Mouse (Mus musculus) large intestine, adult 2 months (tissue): ENCODE results near the gene Tln2. TPM values are rescaled to one million over a fixed set of nuclear protein-coding genes. Genes with fewer than 3 reads are reported as not detected.

Experiments used
- DNase-seq: peaks from one replicate; pipeline ENCODE4 v3.0.0-alpha.2; 2012; ENCODE audit warnings: low read depth, low spot score
- WGBS: fragments of 180-500 bp; shearing (Covaris S2); methylation state at CpG from one replicate; pipeline ENCODE4 v1.1.7; 2018; 5-methylcytosine and 5-hydroxymethylcytosine counted together
- polyA plus RNA-seq: library from polyadenylated mRNA; depleted of rRNA; stranded (reverse); fragments of >200 nt; gene quantifications from 2 replicates; pipeline ENCODE4 v1.2.3, GENCODE M21; 2012

Tln2 gene
- polyA plus RNA-seq, 1 experiment = 5.2 TPM

- DNase-seq = no peak
- 85% methylated on average over 5 of the region's 5 CpGs for WGBS
Measured at GRCm38 (mm10) chr9:67241683-67242082, 317.8 kb downstream of the Tln2 start.

- no peak for DNase-seq
- 76% methylated on average over 9 of the region's 9 CpGs for WGBS
Measured at GRCm38 (mm10) chr9:67240456-67240855, 319.0 kb downstream of the Tln2 start.

DNA sequence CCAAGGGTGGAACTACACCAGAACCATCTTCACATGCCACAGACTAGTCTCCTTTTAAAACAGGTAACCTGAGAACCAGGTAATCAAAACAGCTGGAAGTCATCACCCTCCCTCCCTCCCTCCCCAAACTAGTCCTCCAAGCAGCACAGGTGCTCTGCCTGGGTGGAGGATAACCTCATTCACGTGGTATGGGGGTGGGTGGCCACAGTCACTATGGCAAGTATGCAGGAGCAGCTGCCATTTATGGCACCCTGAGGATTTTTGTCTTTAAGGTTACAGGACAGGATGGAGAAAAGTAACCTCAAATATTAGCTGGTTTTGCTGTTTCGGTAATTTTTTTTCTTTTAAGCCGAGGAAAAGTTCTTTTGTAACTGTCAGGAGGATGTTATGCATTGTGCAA is 322.5 kb downstream of the Tln2 start:
- 62% methylated on average over 3 of the region's 3 CpGs for WGBS
- DNase-seq = no peak

DNA sequence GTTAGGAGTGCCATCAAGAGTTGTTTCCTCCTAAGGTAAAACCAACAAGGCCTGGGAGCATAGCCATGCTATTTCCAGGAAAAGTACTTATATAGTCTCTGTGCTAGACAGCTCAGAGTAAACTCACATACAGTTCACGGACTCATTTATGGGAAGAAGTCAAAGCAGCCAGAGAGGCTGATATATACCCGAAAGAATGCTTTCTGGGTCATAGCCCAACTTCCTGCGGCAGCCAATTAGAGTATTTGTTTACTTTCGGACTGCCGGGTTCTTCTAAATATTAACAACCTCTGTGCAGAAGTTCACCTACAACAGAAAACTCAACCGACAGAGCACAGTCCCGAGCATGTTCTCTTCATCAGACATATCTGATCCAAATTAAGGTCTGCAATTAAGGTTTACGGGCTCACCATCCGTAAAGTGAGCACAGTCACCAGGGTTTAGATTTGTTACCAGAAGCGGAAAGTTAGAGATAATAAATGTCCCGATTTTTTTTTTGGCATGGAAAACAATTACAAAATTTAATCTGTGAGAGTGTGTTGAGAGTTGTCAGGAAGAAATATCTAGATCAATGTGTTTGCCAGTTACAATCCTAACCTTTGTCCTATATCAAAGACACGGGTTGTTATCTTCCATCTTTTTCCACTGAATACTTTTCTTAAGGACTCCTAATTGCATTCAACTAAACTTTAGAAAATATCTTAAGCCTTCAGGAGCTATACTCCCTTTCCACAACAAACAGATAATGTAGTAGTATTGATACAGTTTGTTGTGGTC is 323.9 kb downstream of the Tln2 start:
- 14% methylated on average over 12 of the region's 12 CpGs for WGBS
- DNase-seq = no peak

GRCm38 (mm10) chr9:67229033-67229432 is 330.5 kb downstream of the Tln2 start:
- WGBS = 88% methylated on average over 5 of the region's 5 CpGs
- DNase-seq = no peak

GRCm38 (mm10) chr9:67220388-67220787 is 339.1 kb downstream of the Tln2 start:
- WGBS = 59% methylated on average over 3 of the region's 3 CpGs
- DNase-seq = no peak

- WGBS = 83% methylated on average over 9 of the region's 9 CpGs
- DNase-seq = no peak
Measured at GRCm38 (mm10) chr9:67218001-67218400, 341.5 kb downstream of the Tln2 start.

DNA sequence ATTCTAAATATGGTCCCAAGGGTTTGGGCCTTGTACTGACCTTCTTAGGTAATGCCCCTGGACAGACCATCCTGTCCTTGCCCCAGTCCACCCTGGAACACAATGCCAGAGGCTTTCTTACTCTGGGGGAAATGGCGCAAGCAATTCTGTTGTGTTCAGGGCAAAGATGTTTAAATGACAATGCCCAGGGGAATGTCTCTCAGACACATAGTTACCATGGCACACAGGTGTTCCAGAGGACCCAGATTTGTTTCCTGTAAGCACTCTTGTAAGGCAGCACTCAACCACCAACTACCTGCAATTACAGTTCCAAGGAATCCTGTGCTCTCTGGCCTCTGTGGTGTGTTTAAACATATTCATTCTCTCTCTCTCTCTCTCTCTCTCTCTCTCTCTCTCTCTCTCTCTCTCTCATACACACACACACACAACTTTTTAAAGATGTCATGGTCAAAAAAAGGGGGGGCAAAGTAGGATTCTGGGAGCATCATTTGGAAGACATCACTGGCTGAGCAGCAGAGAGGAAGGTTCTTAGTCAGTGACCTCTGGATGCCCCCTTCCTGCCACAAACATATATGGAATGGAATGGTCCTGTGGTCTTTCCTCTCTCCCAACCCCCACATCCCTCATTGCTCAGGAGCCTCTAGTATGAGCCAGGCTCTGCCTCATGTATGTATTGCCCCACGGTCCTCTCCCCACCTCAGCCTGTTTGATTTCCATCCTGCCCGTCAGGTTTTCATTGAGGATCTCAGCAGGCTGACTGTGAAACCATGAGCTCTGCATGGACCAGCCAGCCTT is 345.1 kb downstream of the Tln2 start:
- DNase-seq = no peak
- 83% methylated on average over 3 of the region's 3 CpGs for WGBS

DNA sequence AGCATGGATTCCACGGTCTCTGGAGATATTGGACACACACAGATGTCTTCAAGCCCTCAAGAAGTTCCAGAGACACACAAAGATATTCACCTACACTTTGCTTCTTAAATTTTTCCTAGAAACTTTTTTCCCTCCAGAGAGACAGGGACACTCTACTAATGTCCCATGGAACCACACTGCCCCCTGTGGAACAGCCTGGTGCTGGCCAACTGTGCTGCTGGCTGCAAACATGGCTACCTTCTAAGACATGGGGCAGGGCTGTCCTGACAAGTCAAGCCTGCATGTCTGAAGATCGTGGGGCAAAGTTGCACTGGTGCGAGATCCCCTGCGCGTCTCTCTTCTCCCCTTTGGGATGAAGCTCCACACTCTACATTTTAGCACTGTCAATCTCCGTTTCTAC is 346.2 kb downstream of the Tln2 start:
- 39% methylated on average over 6 of the region's 6 CpGs for WGBS
- DNase-seq = peak; percentile 61

DNA sequence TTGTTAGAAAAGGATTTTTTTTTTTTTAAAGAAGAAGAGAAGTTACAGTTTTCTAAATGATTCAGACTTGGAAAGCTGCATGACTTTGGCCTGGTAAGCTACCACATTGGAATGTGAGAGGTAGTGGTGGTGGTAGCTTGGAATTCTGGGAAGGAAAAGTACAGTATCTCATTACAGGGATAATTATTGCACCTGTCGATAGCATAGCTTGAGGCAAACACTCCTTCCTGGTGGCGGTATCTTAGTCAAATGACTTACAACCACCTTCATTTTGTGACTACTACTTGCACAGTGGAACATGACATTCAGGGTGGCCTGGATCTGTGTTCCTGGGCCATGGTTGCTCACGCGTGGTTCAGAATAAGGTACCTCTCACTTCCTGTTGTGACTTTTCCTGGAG is 348.3 kb downstream of the Tln2 start:
- DNase-seq = no peak
- 87% methylated on average over 4 of the region's 4 CpGs for WGBS

GRCm38 (mm10) chr9:67209451-67209850 is 350.1 kb downstream of the Tln2 start:
- 95% methylated on average over 9 of the region's 9 CpGs for WGBS
- DNase-seq = no peak

DNA sequence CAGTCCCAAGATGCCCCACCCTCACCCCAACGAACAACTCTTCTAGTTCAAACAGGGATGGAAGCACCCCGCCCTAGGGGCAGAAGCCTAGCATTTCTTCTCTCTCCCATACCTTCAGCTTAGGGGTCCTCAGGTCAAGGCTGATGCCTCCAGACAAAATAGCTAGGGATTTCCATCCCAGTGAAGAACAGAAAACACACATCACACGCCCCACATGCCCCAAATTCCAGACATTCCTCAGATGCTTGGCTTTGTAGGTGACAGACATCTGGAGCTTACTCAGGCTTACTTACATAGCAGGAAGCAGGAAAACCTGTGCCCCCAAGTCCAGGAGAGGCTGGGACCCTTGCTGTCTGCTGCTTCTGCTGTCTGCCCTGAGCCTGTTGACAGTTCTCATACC is 351.1 kb downstream of the Tln2 start:
- DNase-seq = no peak

GRCm38 (mm10) chr9:67205175-67205574 is 354.3 kb downstream of the Tln2 start:
- 50% methylated on average over 4 of the region's 4 CpGs for WGBS
- DNase-seq = no peak

More for the DNA sequence above, 351.1 kb downstream of the Tln2 start:
- WGBS = 34% methylated on average over 3 of the region's 3 CpGs

DNA sequence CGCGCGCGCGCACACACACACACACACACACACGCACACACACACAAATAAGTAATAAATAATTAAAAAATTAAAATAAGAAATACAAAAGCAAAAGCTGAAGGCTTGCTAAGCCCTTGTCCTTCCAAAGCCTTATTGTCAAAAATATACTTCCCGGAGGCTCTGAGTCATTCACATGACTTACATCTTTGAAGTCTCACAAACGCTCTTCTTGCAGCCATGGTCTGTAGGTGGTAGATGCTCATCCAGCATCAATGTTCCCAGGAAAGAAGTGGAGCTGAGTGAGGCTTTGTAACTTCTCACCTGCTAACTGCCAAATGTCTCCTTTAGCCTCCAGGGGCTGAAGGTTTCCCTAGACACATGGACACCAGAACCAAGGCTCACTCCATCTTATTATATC is 362.9 kb downstream of the Tln2 start:
- WGBS = 97% methylated on average over 8 of the region's 8 CpGs
- no peak for DNase-seq

GRCm38 (mm10) chr9:67195306-67195705 is 364.2 kb downstream of the Tln2 start:
- WGBS = 80% methylated on average over 7 of the region's 7 CpGs

GRCm38 (mm10) chr9:67191488-67192331 is 367.8 kb downstream of the Tln2 start:
- DNase-seq = no peak
- 66% methylated on average over 10 of the region's 10 CpGs for WGBS

More at GRCm38 (mm10) chr9:67195306-67195705, 364.2 kb downstream of the Tln2 start:
- no peak for DNase-seq

DNA sequence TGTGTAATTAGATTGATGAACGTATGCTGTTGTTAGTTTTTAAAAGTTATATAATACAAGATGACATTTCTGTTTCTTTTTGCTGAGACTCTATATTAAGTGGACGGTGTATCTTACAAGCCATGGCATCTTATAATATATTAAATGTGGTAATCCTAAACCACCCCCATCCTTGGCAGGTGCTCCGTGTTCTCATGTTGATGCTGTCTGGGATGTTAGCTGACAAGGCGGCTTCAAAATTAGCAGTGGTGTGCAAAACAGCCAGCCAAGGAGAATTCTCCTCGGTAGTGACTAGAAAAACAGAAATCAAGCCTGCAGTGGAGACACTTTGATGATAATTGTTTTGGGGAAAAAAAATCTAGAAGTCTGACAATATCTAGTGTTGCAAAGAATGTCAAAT is 371.8 kb downstream of the Tln2 start:
- 85% methylated on average over 5 of the region's 5 CpGs for WGBS
- DNase-seq = no peak

- 65% methylated on average over 4 of the region's 4 CpGs for WGBS
- no peak for DNase-seq
Measured at GRCm38 (mm10) chr9:67187182-67187581, 372.3 kb downstream of the Tln2 start.

- no peak for DNase-seq
- WGBS = 81% methylated on average over 2 of the region's 2 CpGs
Measured at GRCm38 (mm10) chr9:67184556-67184955, 374.9 kb downstream of the Tln2 start.

DNA sequence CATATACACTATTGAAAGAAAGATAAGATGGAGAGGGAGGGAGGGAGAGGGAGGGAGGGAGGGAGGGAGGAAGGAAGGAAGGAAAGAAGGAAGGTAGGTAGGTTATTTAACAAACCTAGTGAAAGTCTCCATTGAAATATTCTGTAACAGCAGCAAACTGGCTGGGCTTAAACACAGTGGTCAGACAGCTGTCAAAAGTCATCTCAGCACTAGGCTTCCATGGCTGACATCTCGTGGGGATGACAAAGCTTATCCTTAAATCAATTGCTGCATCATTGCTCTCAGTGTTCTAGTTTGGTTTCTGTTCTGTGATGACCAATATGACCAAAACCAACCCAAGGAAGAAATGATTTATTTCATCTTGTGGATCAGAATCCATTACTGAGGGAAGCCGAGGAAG is 376.0 kb downstream of the Tln2 start:
- 90% methylated on average over 2 of the region's 2 CpGs for WGBS
- DNase-seq = no peak
